Mouse (Mus musculus): ENCODE data around the gene C1qtnf7.

The C1qtnf7 gene

DNA sequence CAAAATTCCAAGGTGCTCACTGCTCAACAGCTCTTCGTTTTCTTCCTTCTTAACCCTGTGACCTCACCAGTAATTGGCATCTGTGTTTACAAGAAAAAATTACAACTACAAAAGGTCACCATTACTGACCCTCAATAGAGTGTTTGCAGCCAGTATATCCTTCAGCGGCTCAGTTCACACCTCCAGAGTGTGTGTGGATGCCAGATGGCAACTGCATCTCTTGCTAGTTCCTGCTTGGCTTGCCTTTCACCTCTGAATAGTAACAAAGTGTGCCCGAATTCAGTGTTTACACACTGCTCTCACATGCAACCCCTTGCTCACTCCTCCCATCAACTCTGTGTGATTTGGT lies 23.8 kb downstream of the C1qtnf7 start:
- no peak for DNase-seq (ENCODE audit: low spot score in 2 of 2)

DNA sequence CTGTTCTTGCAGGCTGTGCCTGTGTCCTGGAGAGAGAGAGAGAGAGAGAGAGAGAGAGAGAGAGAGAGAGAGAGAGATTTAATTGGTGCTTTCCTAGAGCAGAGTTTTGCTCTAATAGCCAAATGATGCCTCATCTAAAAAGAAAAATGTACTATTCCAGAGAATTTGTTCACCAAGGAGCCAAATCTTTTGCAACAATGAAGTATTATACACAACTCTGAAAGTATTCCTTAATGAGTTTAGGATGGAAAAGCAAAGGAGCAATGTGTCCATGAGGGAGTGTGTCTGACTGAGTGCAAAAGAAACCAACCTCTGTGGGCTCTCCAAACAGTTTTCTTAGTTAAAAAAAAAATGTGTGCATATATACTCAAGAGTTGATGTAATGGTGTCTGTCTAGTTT lies 24.5 kb downstream of the C1qtnf7 start:
- no peak for DNase-seq (ENCODE audit: low spot score in 2 of 2)

DNA sequence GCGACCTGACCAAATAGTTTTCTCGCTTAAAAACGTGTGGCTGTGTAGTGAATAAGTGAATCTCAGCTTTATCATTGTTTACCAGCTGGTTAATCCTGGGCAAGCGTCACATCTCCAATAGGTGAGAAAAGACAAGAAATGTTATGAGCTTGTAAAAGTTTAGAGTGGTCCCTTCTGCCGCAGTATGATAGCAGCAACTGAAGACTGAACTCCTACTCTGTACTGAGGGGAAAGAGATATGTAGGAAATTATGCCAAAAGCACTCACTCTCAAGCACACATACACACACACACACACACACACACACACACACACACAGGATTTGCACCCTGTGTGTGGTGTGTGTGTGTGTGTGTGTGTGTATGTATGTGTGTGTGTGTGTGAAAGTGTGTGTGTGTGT lies 26.2 kb downstream of the C1qtnf7 start:
- no peak for DNase-seq (ENCODE audit: low spot score in 2 of 2)

DNA sequence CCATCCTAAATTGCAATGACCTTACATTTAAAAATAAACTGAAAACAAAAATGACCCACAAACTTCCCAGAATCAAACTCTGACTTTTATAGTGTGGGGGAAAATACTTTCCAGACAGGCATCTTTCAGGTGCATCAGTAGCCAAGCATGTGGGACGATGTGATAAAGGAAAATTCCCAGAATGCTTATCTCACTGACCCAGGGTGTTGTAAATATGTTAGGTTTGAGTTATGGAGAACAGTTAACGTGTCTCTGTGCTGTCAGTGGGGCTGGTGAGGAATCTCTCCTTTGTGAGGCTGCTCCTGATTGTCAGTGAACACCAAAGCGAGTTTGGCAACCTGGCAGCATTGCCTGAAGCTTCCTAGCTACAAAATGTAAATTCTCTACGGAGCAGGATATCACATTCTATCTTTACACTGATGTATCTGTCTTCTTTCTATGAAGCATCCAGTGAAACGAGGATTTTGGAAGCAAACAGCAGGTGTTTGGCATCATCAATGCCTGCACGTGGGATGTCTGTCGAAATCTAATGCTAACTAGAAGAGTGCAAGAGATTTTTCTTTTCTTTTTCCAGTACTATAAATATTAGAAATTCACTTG lies 27.0 kb downstream of the C1qtnf7 start:
- peak; percentile 81 to 88 for DNase-seq (ENCODE audit: low spot score in 2 of 2)

DNA sequence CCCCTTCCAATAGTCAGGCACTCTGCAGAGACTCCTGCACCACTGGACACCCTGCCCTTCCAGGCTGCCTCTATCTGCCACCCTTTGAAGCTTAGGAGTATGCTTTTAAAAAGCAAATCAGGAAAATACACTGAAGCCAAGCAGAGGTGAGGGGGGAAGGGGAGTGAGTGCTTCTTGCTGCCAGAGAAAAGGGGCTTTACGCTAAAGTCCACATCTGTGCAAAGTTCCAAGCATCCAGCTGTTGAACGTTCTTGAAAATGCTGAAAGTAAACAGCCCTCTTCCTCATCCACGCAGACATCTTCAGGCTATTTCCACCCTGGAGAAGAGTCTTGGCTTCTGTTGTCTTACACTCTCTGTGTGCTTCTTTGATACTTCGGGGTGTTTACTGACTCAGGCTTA lies 34.6 kb downstream of the C1qtnf7 start:
- DNase-seq (ENCODE audit: low spot score in 2 of 2) = no peak

DNA sequence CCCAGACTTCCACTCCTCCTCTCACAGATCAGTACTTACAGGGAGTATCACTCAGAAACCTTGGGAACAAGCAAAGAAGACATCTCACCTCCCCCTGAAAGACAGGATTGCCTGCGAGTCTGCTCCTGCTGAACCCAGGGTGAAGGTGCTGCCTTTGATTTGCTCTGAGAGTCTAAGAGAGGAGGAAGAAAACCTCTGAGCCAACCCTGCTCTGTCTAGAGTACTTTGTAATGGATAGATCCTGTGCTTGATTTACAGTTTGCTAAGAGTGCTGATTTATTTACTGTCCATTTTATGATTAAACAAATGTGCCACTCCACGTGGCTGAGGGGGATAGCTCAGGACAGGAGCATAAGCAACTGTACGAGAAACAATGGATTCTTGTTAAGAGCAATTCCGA lies 35.1 kb downstream of the C1qtnf7 start:
- DNase-seq (ENCODE audit: low spot score in 2 of 2) = no peak

DNA sequence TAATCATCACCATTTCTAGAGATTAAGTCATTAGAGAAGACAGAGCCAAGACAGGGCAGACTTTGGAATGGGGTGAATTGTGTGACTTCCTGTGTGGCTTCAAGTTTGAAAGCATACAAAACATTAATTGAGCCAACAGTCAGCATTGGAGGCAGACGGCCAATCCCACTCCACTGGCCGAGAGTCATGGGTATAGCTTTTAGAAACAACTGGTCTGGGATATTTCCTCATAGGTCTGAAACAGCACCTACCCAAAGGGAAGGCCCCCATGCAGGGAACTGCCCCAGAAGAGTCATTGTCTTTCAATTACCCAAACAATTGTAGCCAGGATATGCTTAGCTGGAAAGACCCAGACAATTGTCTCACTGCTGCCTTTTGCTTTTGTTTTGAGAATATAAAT lies 39.5 kb downstream of the C1qtnf7 start:
- no peak for DNase-seq (ENCODE audit: low spot score in 2 of 2)

DNA sequence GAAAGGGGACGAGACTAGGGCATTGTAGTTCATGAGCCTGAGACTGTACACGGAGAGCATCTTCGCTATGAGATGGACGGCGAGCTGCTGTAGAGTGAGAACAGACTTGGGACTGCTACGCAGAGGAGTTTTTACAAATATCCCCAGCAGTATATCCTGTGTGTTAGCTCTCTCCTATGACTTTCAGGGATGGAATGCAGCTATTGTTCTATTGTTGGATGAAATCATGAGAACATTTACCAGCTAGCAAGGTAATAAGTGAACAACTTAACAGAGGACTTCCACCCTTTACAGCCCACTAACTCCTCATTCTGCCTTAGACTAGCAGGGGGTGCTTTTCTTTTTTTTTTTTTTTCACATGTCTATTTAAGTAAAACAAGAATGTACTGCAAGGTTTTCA lies 40.1 kb downstream of the C1qtnf7 start:
- no peak for DNase-seq (ENCODE audit: low spot score in 2 of 2)

DNA sequence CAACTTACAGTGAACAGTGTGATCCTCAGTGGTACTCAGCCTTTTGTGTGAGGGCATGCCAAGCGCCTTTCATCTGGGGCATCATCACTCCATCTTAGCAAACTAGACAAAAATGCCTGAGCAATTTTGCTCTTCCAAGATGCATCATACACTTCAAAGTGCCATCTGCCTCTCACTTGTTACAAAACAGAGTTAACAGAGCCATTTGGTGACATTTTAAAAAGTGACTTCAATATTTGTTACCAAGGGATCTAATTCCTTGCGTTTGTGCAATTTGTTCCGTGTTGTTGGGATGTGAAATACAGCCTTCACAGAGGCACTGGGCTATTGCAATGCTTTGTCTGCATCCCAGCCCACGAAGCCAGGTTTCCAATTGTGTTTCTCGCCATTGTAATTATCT lies 42.1 kb downstream of the C1qtnf7 start:
- DNase-seq (ENCODE audit: low spot score in 2 of 2) = no peak

DNA sequence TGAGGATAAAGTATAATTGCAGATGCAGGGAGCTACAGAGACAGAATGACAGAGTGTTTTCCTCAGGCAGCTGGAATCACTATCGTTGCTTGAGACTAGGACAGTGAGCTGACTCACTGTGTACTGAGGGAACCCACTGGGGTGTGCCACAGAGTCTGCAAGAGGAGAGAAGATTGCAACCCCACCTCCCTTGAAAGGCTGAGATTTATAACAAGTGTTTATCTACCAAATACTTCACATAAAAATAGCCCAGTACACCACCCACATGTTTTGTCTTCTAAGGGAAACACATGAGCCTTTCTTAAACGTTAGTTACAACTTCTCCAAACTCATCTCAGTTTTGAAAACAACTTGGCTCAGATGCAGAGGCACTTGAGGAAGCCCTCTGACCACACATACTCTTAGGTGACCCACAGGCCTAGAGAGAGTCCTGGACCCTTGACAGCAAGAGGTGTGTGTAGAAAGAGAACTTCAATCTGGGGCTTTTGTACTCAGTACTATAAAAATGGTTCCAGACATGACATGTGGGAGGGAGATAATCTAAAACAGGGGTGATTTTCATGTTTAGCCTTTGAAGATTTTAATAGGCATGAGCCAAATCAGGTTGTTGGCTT lies 46.4 kb downstream of the C1qtnf7 start:
- DNase-seq (ENCODE audit: low spot score in 2 of 2) = peak in 1 of 2 experiments; percentile 29

DNA sequence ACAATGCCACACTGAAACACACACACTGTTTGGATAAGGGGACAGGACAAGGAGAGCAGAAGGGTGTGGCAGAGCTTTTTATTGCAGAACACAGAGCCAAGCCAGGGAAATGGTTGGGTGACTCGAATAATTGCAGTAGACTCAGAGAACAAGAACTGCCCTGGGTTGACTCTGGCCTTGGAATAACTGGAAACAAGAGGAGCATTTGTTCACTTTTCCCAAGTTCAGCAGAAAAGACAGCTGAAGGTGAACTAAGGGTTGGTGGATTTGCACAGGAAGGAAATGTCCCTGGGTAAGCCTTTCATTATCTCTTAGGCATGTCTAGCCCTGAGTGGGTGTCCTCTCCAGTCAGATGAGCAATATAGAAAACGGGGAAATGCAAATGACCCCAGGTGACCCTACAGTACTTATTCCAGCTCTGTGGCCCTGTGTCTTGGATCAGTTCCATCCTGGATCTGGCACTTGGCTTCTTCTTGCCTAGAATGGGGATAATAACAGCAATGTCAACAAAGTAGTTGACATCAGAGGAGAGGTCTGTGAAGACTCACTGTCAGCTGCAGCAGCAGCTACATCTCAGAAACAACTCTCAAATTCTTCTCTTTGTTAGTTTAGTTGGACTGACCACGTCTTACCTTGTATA lies 54.5 kb downstream of the C1qtnf7 start:
- DNase-seq (ENCODE audit: low spot score in 2 of 2) = no peak

DNA sequence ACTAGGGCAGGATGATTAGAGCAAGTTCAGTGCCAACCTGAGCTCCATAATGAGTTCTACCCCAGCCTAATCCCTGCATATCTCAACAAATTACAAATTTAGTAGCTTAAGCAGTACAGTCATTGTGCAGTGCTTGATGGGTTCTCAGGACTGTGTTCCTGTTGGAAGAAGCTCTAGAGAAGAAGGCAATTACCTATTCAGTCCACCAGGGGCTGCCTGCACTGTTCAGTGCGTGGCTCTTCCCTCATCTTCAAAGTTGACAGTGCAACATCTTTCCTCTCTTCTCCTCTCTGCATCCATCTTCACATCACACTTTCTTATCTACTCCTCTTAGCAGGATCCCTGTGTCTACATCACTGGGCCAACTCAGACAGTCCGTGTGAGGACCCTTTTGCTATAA lies 67.5 kb downstream of the C1qtnf7 start:
- DNase-seq (ENCODE audit: low spot score in 2 of 2) = peak in 1 of 2 experiments; percentile 28

DNA sequence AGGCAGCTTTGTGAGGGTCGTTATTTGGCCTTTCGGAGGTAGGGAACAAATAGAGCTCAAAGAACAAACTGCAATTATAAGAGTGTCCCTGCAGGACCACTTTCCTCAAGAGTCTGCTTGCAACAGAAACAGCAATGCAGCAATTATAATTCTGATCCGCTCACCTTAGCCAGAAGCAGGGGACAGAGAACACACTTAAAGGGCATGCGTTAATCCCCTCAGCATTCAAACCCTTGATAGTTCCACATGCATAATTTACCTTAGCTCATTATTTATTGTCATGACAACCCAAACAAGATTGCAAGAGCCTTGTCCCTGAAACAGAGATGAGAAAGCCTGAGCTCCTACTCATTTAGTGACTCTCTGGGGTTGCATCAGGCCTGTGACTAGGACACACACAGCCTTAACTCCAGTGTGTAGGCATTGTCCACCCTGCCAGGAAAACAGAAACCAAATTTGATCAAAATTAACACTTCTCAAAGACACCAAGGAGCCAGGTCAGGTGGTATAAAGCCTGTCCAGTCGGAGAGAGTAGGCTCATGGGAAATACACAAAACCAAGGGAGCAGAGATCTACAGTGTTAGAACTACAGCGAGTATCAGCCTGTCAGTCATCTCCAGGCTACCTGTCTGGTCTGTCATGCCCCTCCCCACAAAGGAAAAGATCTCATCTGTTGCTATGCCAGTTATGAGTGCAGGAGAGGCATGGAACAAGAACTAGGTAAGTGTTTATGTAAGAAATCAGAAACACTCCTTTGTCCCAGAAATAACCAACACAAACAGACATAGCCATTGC lies 68.2 kb downstream of the C1qtnf7 start:
- no peak for DNase-seq (ENCODE audit: low spot score in 2 of 2)

DNA sequence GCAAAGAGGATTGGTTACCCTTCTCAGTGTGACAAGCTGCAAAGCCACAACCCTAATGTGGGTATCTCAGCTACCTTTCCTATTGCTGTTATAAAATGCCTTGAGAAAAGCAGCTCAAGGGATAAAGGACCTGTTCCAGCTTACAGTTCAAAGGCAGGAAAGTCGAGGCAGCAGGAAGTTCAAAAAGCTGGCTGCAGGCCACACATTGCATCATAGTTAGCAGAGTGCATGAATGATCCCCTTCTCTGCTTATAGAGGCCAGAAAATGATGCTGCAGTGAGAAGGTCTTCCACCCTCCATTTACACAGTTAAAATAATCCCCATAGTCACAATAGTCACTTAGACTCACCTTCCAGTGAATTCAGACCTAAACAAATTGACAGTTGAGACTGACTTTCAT lies 69.1 kb downstream of the C1qtnf7 start:
- no peak for DNase-seq (ENCODE audit: low spot score in 2 of 2)

DNA sequence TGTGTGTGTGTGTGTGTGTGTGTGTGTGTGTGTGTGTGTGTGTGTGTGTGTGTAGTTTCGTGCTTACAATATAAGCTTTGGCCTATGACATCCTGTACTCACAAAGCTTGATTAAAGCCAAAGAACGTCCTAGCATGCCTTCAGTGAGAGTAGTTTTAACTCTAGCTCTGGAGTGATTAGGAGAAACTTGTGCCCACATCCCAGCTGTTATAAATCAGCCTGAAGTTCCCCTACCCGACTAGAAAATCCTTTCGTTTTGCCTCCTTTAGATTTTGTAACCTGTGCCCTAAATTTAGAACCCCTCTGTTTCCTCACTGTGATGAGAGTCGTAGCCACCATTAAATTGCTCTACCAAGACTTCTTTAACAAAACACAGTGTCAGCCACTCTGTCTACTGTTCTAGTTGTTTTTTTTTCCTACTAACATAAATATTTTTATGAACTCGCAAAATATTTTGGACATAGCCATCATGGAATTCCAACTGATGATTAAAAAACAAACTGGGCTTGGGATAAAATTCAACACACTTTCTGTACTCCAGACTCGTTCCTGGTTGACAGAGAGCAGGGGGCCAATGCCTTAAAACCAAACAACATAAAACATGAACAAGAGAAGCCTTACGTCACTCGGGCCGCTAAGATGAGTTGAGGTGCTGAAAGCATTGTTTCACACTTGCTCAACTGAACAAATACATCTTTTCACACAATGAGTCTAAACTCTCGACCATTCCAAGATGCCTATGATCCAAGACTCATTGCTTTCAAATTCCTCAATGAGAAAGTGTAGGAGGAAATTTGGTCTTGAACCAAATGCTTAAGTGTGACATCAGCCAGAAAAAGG lies 70.3 kb downstream of the C1qtnf7 start:
- no peak for DNase-seq (ENCODE audit: low spot score in 2 of 2)

DNA sequence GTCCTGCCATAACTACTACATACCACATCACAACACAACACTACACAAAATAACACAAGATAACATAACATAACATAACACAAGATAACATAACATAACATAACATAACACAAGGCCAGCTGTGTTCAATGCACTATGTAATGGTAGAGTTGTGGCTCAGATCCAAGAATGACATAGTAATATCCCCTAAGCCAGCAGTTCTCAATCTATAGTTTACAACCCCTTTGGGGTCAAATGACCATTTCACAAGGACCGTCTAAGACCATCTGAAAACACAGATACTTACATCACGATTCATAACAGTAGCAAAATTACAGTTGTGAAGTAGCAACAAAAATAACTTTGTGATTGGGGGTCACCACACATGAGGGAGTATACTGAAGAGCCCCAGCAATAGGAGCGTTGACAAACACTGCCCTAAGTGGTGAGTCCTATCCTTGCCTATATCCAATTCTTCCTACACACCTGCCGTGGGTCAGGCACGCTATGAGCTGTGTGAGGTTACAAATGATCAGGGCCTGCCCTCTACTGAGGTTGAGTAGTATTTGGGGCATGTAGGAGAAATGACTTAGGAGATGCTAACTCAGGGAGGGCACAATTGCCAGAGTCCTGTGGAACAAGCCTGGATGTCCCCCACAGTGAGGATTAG lies 73.6 kb downstream of the C1qtnf7 start:
- no peak for DNase-seq (ENCODE audit: low spot score in 2 of 2)

DNA sequence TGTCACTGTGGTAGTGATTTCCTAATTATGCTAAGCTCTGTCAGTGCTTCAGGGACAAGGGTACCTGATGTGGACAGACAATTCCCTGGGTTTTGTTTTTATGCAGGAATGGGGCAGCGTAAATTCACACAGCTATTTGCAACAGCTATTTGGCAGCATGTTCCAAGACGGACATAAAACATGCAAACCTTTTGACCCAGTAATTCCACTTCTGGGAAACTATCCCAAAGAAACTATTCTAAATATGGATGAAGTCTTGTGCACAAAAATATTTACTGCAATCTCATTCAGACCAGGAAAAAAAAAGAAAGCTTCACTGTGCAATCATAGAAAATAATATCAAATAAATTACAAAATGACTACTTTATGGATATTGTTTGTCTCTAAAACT lies 74.1 kb downstream of the C1qtnf7 start:
- DNase-seq (ENCODE audit: low spot score in 2 of 2) = no peak

DNA sequence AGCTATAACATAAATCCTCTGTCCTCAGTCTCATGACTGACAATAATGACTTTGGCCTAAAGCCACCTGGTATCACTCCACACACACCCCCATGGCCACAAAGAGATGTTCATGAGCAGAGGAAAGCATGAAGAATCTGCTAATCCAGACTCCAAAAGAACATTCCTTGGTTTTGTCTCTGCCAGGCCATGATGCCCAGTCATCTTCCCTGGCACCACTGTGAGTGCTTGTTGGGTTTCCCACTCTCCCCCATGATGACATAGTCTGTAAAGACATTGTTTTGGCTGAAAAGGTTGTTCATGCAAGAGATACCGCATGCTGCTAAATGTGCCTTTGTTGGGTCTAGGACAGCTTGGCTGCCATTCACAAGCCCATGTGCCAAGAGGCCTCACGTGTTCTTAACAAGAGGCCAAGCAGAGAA lies 75.0 kb downstream of the C1qtnf7 start:
- no peak for DNase-seq (ENCODE audit: low spot score in 2 of 2)

DNA sequence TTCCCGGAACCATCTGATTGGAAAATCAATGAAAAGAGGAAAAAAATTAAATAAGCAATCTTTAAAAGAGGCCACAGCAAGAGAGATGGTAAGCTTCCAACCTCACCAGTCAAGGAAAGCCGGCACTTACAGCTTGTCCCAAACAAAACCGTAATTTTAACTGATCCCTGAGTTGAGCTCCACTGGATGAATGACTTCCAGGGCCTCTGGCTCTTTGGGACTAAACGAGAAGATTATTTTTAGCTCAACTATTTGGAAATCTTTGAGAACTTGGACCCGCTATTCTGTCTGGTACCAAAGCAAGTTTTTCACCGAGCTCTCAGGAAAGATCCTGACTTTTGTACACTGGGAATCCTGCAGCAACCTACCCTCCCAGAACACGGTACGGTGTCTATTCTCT lies 86.3 kb downstream of the C1qtnf7 start:
- DNase-seq (ENCODE audit: low spot score in 2 of 2) = no peak

DNA sequence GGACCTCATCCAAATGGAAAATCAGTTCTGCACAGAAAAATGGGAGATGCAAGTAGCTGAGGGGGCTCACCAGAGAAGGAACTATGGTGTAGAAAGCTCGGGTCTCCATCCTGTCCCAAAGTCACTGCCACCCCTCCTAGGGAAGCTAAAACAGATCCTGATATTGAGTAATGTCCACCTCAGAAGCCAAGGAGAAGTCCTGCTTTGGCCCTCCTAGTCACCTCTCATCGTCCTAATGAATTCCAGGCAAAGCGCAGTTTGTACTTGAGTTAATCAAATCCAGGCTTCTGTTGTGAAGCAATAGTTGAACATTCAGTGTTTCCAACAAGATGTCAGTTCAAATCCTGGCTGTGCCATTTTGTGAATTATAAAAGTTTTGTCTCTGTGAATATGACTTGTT lies 87.2 kb downstream of the C1qtnf7 start:
- no peak for DNase-seq (ENCODE audit: low spot score in 2 of 2)

DNA sequence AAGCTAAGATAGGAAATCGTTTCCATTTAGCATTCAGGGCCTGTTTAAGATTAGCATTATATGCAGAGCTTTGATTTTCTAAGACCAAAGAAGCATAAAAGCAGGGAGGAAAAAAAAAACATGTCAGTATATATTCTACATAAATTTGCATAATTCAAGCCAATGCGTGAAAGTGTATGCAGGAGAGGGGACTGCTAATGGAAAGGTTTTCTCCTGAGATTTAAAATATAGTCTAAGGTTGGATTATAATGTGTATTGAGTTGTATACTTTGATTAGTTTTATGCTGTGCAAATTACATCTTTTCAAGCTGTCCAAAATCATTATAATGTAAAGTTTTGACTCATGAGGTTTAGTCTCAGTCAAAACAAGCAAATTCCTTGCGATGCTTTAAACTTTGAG lies 88.2 kb downstream of the C1qtnf7 start:
- DNase-seq (ENCODE audit: low spot score in 2 of 2) = no peak
